Mouse (Mus musculus) gastrocnemius, adult 18-20 months (tissue): ENCODE measurements around the gene Sccpdh. TPM values are rescaled to one million over a fixed set of nuclear protein-coding genes. Genes with fewer than 3 reads are reported as not detected.
"Not testable (repeated sequence)": the region's sequence is repeated elsewhere in the genome, so short reads cannot be mapped to it uniquely, and the experiment has no call there.

Experiments used
- DNase-seq: peaks from one replicate; pipeline ENCODE4 v3.0.0; 2021; ENCODE audit warnings: low spot score
- long read RNA-seq, 2 experiments: library from polyadenylated mRNA; stranded (forward); transcript quantifications; one replicate each; pipeline ENCODE4 v2.0.0; 2021
- total RNA-seq, 2 experiments: library from RNA; stranded (reverse); gene quantifications; 2 replicates each; pipeline ENCODE4 v1.2.3; 2021

Gene Sccpdh
- total RNA-seq = 10 to 100 TPM; 38.7 to 41.2 TPM
- long read RNA-seq, experiment 1, transcript Sccpdh-201 (12 exons, 1,948 nt) = major isoform, 97 of 104 reads
- long read RNA-seq, experiment 1, partial matches to known transcripts = 5 of 104 reads
- long read RNA-seq, experiment 1, other reads (novel, unspliced or antisense) = 2 of 104 reads
- long read RNA-seq, experiment 2, transcript Sccpdh-201 (12 exons, 1,948 nt) = major isoform, 81 of 87 reads
- long read RNA-seq, experiment 2, partial matches to known transcripts = 2 of 87 reads
- long read RNA-seq, experiment 2, other reads (novel, unspliced or antisense) = 4 of 87 reads

DNA sequence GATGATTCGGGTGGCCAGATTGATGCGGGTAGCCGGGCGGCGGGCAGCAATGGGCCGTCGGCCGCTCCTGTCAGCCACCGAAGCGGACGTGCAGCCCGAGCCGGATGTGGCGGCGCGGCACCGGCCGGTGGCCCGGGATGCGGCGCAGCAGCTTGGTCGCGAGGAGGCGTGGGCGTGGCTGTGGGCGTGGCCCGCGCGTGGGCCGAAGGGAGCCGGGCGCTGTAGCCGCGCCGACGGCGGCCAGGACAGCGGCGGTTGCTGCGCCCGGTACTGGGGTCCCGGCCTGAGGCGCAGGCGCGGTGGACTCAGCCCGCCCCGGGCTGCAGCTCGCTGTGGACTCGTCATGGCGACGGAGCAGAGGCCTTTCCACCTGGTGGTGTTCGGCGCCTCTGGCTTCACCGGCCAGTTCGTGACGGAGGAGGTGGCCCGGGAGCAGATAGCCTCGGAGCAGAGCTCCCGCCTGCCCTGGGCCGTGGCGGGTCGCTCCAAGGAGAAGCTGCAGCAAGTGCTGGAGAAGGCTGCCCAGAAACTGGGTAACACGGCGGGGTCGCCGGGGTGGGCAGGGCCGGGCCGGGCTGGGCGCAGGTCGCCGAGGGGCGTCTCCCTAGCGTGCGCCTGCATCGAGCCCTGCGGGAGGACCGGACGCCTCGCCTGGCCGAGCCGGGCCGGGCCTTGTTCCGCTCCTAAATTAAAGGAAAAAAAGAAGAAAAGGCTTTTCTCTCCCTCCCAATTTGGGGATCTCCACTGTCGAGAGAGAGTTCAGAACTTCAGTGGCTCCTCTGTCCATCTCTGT is at the start of gene Sccpdh:
Gene Sccpdh (plus strand): TSS at position 198 of the 793 bp plus-strand sequence.
- DNase-seq = peak; percentile 88

DNA sequence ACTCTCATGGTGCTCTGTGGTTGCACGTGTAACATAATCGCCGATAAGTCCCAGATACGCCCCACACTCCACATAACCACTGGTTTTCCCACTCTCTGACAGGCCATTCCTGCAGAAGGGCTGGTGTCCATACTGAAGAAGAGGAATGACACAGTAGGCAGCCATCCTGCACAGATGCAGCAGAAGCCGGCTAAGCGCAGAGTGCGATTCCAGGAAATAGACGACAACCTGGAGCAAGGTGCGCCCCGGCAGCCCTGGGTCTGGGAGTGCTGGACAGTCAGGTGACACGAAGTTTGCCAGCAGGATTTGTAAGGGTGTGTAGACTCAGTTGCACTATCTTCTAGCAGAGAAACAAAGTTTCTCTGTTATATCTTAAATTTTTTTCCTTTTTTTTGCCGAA is 45.3 kb upstream of the Sccpdh start:
- no peak for DNase-seq

- peak; percentile 42 for DNase-seq
Observed at GRCm38 (mm10) chr1:179623657-179624056, 44.4 kb upstream of the Sccpdh start.

- DNase-seq = peak; percentile 56
Observed at GRCm38 (mm10) chr1:179624354-179624753, 43.7 kb upstream of the Sccpdh start.

DNA sequence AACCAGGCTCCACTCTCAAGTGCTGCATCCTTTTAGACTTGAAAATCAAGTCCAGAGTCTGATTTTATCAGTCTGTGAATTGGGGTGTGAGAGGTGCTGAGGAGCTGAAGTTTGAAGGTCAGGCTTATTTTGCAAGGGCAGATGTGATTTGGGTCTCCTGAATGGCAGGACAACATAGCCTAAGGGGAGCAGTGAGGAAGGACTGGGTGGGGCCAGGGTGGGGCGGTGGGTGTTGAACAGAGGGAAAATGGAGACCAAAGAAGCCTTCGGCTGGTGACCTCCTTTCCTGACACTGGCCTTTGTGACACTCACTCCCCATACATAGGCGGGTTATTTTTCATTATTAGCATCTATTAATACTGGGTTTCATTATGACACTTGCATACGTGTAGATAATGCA is 40.2 kb upstream of the Sccpdh start:
- DNase-seq = no peak

- no peak for DNase-seq
Observed at GRCm38 (mm10) chr1:179628438-179629106, 39.4 kb upstream of the Sccpdh start.

GRCm38 (mm10) chr1:179629276-179629675 is 38.7 kb upstream of the Sccpdh start:
- no peak for DNase-seq

GRCm38 (mm10) chr1:179632746-179633413 is 35.1 kb upstream of the Sccpdh start:
- DNase-seq = no peak

GRCm38 (mm10) chr1:179633414-179633752 is 34.6 kb upstream of the Sccpdh start:
- peak; percentile 29 for DNase-seq

DNA sequence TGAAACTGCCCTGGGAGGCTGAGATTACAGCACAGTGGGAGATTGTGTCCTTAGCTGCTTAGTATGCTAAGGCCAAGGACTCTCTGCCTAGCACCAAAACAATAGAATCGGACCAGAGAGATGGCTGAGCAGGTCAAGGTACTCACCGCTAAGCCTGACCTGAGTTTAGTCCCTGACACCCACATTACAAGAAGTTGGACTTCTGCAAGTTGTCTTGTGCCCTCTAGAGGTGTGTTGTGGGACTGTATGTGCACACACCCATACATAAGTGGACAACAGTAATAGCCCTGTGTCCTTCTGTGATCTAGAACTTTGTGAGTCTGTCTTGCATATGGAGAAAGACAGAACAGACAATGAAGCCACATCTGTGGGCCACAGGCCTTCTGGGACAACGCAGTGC is 33.9 kb upstream of the Sccpdh start:
- no peak for DNase-seq

GRCm38 (mm10) chr1:179642726-179643125 is 25.3 kb upstream of the Sccpdh start:
- DNase-seq = no peak

DNA sequence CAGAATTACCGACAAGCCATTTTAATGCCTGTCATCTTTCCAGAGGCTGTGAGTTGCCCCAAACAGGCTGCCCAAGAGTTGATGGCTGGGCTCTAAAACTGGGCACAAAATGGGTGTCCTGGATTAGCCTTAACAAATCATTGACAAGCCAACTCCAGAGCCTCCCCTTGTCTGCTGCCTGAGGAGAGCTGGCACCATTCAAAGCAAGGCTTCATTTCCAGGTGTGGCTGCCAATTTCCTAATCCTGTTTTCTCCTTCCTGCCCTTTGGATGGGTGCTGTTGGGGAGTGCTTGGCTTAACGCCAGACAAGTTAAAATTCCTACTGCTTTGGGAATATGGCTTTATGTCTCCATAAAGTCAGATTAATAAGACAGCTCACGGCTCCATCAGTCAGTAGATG is 23.9 kb upstream of the Sccpdh start:
- no peak for DNase-seq

- peak; percentile 87 for DNase-seq
Observed at GRCm38 (mm10) chr1:179645101-179645979, 22.7 kb upstream of the Sccpdh start.

GRCm38 (mm10) chr1:179645980-179646268 is 22.1 kb upstream of the Sccpdh start:
- no peak for DNase-seq

- not testable (repeated sequence) for DNase-seq
Observed at GRCm38 (mm10) chr1:179648678-179649077, 19.3 kb upstream of the Sccpdh start.

DNA sequence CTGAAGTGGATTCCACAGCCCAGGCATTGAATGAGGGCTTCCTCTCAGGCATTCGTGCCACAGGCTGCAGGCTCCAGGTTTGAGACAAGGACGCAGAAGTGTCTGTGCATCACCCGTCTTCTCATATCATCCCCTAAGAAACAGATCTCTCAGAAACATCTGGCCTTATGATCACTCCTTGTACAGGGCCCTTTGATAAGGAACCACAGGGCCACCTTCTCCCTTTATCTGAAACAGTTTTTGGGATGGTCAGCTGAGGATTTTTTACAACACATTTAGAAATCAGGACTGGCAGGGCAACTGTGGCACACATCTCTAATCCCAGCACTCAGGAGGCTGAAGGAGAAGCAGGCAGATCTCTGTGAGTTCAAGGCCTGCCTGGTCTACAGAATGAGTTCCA is 18.7 kb upstream of the Sccpdh start:
- no peak for DNase-seq

- DNase-seq = no peak
Observed at GRCm38 (mm10) chr1:179650284-179650683, 17.7 kb upstream of the Sccpdh start.

- DNase-seq = no peak
Observed at GRCm38 (mm10) chr1:179651224-179651623, 16.8 kb upstream of the Sccpdh start.

- no peak for DNase-seq
Observed at GRCm38 (mm10) chr1:179663065-179663464, 4.9 kb upstream of the Sccpdh start.

DNA sequence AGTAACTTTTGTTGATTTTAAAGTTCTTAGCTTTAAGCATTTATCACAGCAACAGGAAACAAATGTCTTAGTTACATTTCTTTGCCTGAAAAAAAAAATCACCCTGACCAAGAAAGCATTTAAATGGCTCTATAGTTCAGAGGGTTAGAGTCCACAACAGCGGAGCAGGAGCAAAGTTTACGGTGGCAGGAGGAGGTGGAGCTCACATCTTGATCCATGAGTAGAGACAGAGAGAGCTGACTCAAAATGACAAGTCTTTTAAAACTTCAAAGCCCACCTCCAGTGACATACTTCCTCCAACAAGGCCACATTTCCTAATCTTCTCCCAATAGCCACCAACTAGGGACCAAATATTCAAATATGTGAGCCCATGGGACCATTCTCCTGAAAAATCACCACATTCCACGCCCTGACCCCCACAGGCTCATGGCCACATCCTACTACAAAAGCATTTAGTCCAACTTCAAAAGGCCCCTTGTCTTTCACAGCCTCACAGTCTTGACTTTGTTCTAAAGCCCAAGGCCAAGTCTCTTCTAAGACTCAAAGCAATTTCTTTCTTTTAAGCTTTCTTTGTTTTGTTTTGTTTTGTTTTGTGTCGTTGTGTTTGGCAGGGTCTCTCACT is 3.6 kb upstream of the Sccpdh start:
- DNase-seq = no peak

- DNase-seq = no peak
Observed at GRCm38 (mm10) chr1:179666971-179667370, 1.0 kb upstream of the Sccpdh start.
